Mouse (Mus musculus) Muller cell, postnatal 12 days (primary cell): ENCODE data around the gene Svop.

Experiments used
- DNase-seq: peaks from one replicate; pipeline ENCODE4 v3.0.0-alpha.2; 2015; ENCODE audit errors: inconsistent ontology term

Gene Svop

GRCm38 (mm10) chr5:114106391-114106935 lies 15.1 kb upstream of the Svop start:
- no peak for DNase-seq

DNA sequence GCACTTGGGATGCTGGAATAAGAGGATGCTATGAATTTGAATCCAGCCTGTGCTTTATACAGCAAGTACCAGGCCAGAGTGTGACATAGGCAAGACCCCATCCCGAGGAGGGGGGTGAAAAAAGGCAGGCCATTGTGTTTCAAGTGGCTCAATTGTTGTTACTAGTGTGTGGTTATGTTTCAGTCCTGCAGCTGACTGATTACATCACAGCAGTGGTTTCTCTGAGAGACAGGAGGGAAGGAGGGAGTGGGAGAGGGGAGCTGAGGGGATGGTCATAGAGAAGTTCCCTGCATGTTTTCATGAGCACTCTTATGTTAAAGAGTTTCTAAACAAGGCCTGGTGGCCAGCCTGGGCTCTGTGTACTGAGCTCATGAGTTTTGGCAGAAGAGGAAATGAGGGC lies 11.4 kb upstream of the Svop start:
- peak; percentile 47 for DNase-seq

DNA sequence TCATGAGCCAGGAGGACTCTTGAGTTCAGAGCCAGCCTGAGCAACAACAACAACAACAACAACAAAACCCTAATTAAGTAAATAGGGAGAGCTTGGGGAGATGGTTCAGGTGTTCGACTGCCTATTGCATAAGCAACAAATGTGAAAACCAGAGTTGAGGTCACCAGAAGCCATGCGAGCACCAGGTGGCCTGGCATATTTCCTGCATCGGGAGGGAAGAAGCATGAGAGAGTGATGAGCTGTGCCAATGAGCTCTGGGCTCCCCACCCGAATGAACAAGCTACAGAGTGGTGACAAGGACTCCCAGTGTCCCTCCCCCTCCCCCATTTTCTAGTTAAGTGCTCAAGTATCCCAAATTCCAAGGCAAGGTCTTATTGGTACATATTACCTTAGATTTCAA lies 10.5 kb upstream of the Svop start:
- no peak for DNase-seq

- peak; percentile 4 for DNase-seq
Measured at GRCm38 (mm10) chr5:114100390-114101099, 9.2 kb upstream of the Svop start.

DNA sequence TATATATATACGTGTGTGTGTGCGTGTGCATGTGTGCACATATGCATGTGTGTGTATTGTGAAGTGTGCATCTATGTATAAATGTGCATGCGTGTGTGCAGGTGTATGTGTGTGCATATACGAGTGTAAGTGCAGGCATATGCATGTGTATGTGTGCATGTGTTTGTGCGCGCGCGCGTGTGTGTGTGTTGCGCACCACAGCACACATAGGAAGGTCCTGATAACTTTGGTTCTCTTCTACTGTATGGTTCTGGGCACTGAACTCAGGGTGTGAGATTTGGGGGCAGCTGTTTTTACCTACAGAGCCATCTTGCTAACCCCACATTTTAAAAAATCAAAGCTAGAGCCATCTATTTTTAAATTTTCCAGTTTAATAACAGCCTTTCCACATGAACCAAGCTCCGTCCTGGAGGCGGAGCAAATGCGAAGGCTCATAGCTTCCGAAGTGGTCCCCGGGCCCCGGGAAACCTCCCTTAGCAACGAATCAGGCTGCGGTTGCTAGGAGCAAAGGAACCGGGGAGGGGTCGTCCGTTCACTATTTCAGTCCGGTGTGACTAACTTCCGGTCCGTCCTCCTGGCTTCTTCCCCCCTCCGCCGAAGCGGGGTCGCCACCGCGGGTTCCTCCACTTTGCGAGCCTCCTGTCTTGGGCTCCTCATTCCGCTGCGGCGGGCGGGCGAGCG lies 8.5 kb upstream of the Svop start:
- peak; percentile 96 for DNase-seq

DNA sequence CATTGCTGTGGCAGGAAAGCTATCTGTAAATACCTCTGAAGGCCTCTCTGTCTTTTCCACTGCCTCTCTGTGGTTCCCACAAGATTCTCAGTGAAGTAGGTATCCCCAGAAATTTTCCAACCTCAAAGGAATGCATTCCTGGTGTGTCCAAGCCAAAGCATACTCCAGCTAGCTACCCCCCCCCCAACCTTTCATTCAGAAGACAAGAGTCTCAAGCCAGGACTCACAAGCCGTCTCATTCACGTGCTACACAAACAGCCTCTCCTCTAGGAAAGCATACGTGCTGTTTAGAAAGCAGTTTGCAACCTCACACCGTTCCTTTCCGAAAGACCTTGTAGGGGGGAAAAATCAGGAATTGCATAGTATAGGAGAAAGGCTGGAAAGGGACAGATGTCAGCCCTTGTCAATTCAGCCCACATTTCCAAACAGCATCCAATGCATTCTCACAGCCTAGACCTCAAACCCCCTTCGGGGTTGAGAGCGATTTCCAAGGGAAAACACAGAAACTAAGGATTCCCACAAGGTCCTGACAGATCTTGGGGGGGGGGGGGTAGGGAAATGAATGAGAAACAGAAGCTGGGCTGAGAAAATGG lies 853 bp downstream of the Svop start:
- peak; percentile 40 for DNase-seq

GRCm38 (mm10) chr5:114087875-114088480 lies 3.4 kb downstream of the Svop start:
- DNase-seq: no peak

GRCm38 (mm10) chr5:114085501-114085900 lies 5.9 kb downstream of the Svop start:
- DNase-seq: no peak

DNA sequence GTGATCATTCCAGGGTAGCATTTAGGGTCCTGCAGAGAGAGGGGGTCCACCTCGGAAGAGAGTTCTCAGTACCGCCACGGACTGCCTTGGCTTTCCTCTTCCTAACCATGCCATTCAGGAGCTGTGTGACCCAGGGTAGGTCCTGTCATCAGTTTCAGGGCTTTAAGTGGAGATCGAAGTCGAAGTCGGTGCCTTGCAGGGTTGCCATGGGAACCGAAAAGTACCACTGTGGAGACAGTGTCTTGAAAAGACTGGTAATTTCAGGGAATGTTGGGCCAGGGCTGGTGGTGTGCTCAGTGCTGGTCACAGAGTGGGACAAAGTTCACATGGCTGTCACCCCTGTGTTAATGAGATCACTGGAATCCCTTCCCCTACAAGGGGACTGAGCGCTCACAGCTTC lies 14.4 kb downstream of the Svop start:
- no peak for DNase-seq

GRCm38 (mm10) chr5:114072262-114072661 lies 19.1 kb downstream of the Svop start:
- DNase-seq: no peak

- no peak for DNase-seq
Measured at GRCm38 (mm10) chr5:114070858-114071257, 20.5 kb downstream of the Svop start.

GRCm38 (mm10) chr5:114067982-114068381 lies 23.4 kb downstream of the Svop start:
- DNase-seq: no peak

DNA sequence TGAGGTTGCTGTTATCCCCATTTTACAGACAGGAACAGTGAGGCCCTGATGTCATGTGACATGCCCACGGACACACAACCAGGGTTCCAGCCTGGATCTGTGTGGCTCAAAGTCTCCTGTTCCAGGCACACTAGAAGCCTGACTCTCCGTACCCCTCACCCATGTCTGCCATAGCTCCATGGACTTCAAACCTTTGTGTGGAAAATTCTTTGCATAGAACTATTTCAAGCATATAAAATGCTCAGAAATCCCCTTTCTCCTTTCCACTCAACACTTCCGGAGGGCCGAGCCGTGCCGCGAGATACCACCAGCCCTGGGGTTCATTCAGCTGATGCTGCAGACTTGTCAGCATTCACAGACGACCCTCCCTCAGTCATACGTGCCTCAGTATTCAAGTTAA lies 23.8 kb downstream of the Svop start:
- no peak for DNase-seq

DNA sequence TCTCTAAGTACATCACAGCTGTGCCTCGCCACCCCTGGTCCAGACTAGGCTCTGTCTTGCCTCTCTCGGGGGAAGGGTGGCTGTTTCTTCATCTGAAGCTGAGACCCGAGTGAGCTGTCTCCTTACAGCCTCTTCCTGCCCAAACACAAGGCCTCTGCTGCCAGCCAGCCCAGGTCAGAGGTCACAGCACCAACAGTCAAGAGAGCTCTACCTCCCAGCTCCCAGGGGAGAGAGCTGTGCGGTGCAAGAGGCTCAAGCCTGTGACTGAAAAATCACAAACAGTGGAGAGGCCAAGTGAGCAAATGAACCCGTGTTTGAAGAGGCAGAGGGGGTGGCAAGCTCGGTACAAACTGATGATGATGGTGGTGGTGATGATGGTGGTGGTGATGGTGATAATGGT lies 24.8 kb downstream of the Svop start:
- DNase-seq: no peak

DNA sequence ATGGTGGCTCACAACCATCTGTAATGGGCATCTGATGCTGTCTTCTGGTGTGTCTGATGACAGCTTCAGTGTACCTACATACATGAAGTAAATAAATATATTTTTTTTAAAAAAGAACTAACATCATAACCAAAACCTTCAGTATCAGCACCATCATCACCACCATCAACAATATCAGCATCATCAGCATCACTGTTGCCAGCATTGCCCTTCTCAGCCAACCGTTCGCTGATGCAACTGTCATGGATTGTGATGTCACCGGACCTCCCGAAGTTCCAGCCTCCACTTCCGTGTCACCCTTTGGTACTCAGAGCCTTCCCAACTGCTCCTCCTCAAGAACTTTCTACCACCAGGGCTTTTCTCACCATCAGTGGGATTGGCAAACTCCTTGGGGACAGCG lies 26.2 kb downstream of the Svop start, which contains the start of gene Usp30:
TSS of gene Usp30 (plus strand) at position 301 of the 400 bp plus-strand sequence.
- DNase-seq: no peak

DNA sequence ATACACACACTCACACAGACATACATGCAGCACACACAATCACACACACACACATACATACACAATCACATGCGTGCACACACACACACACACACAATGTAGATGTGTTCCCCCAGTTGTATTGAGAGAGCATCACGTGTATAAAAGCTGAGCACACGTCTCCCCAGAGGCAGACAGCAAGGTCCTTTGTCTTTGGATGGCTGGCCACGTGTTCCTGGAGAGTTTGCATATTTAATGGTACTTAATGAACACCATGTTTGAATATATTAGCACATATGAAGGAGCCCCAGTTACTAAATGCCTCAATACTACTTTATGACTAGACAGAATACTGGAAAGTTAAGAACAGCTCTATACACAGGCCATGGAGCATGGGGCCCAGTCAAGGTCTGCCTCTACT lies 27.4 kb downstream of the Svop start:
- DNase-seq: no peak

- no peak for DNase-seq
Measured at GRCm38 (mm10) chr5:114061675-114062074, 29.7 kb downstream of the Svop start.

DNA sequence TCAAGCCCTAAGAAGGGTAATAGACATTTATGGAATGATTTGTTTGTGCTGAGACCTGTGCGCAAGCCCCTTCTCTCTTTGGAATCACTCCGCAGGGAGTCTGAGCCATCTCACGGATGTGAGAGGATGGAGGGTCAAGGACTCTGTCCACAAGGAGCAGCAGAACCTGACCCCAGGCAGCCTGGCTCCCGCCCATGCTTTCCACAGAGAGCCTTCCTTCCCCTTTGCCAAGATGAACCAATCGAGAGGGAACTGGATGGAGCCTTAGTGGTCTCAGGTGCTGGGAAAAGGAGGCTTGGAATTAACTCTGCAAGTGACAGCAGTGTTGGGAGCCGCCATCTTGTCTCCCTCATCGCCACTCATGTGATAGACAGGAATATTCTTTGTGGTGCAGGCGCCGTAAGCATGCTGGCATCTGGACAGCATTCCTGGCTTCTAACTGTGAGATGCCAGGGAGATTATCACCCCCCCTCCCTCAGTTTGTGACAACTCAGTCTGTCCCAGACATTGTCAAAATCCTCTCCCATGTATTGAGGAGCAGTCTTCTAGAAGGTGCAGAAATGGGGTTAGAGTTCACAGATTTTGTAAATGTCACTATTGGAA lies 34.1 kb downstream of the Svop start:
- DNase-seq: peak; percentile 24

- peak; percentile 59 for DNase-seq
Measured at GRCm38 (mm10) chr5:114052246-114052761, 39.1 kb downstream of the Svop start.

- no peak for DNase-seq
Measured at GRCm38 (mm10) chr5:114048731-114049308, 42.5 kb downstream of the Svop start.

GRCm38 (mm10) chr5:114047182-114047581 lies 44.2 kb downstream of the Svop start:
- DNase-seq: no peak
